In genomic region chr14:103666347-103666954, GRCm38 (mm10) we compare ENCODE assay signal across 21 mouse cellular contexts. TPM values are rescaled to one million over a fixed set of nuclear protein-coding genes. Genes with fewer than 3 reads are reported as not detected.
A peak's percentile ranks its signal among the peaks of the same experiment; 100 is the strongest.
DNase-seq lines count a peak whose midpoint lies in the region; ATAC-seq lines count a peak whose summit lies in the region.
"Had no signal": no experiment of that assay in that cellular context is flagged by ENCODE, and none has a peak within 500 bp of the region (broad histone marks: within the 10 kb centered on the region; RNA-seq: fewer than 3 reads in every experiment).

No protein-coding gene starts in this region.

- peak; percentile 69; the same call in 1 of the 2 replicates for ATAC-seq in kidney, embryonic 14.5 days (ENCODE audit: low FRiP score, low TSS enrichment)
- ATAC-seq in intestine, embryonic 15.5 days = peak; percentile 94
- no peak for ATAC-seq in liver, embryonic 11.5 days (replicated peaks; ENCODE audit: low FRiP score)
- ATAC-seq: forebrain, embryonic 15.5 days; midbrain, embryonic 13.5 days; Patski had no signal

- H3K36me3 ChIP-seq in kidney, embryonic 14.5 days (ENCODE audit: control insufficient read depth, insufficient read depth, low read length) = no peaks in the 10 kb centered on the region
- no peaks in the 10 kb centered on the region for H3K36me3 ChIP-seq in intestine, embryonic 15.5 days
- no peaks in the 10 kb centered on the region for H3K36me3 ChIP-seq in liver, embryonic 11.5 days (ENCODE audit: control insufficient read depth, insufficient read depth, low read length)
- H3K36me3 ChIP-seq: heart, embryonic 10.5 days; limb, embryonic 13.5 days; liver, embryonic 15.5 days had no signal

- no peak overlapping the region for H3K27ac ChIP-seq in kidney, embryonic 14.5 days (ENCODE audit: low read depth, low read length)
- no peak overlapping the region for H3K27ac ChIP-seq in intestine, embryonic 15.5 days
- no peak overlapping the region for H3K27ac ChIP-seq in liver, embryonic 11.5 days (ENCODE audit: low read depth, low read length)
- H3K27ac ChIP-seq: forebrain, embryonic 15.5 days; heart, embryonic 10.5 days; hindbrain, embryonic 13.5 days; limb, embryonic 13.5 days; liver, embryonic 15.5 days; midbrain, embryonic 13.5 days had no signal

- no peaks in the 10 kb centered on the region for H3K27me3 ChIP-seq in kidney, embryonic 14.5 days (ENCODE audit: control insufficient read depth, insufficient read depth, low read length)
- no peaks in the 10 kb centered on the region for H3K27me3 ChIP-seq in intestine, embryonic 15.5 days (replicated peaks)
- no peaks in the 10 kb centered on the region for H3K27me3 ChIP-seq in liver, embryonic 11.5 days (replicated peaks; ENCODE audit: control insufficient read depth, insufficient read depth, low read length)
- H3K27me3 ChIP-seq: forebrain, embryonic 15.5 days; hindbrain, embryonic 13.5 days; limb, embryonic 13.5 days; liver, embryonic 15.5 days; midbrain, embryonic 13.5 days; Patski had no signal

- H3K4me3 ChIP-seq in kidney, embryonic 14.5 days (ENCODE audit: low read length) = no peak overlapping the region
- no peak overlapping the region for H3K4me3 ChIP-seq in intestine, embryonic 15.5 days (replicated peaks)
- no peak overlapping the region for H3K4me3 ChIP-seq in liver, embryonic 11.5 days (ENCODE audit: low read depth, low read length)
- H3K4me3 ChIP-seq: forebrain, embryonic 15.5 days; heart, embryonic 10.5 days; hindbrain, embryonic 13.5 days; limb, embryonic 13.5 days; liver, embryonic 15.5 days; midbrain, embryonic 13.5 days had no signal

- no peak overlapping the region for H3K9ac ChIP-seq in kidney, embryonic 14.5 days (ENCODE audit: low read depth, low read length)
- H3K9ac ChIP-seq in intestine, embryonic 15.5 days = no peak overlapping the region
- no peak overlapping the region for H3K9ac ChIP-seq in liver, embryonic 11.5 days (ENCODE audit: low read depth, low read length)
- H3K9ac ChIP-seq: forebrain, embryonic 15.5 days; hindbrain, embryonic 13.5 days; limb, embryonic 13.5 days; liver, embryonic 15.5 days; midbrain, embryonic 13.5 days had no signal

- 27% methylated on average over 8 of the region's 8 CpGs for WGBS in kidney, embryonic 14.5 days
- 57% methylated on average over 8 of the region's 8 CpGs for WGBS in intestine, embryonic 15.5 days
- WGBS in liver, embryonic 11.5 days = 72% methylated on average over 8 of the region's 8 CpGs

- H3K4me1 ChIP-seq in kidney, embryonic 14.5 days (ENCODE audit: control insufficient read depth, insufficient read depth, low read length) = no peaks in the 10 kb centered on the region
- H3K4me1 ChIP-seq in intestine, embryonic 15.5 days (replicated peaks) = no peaks in the 10 kb centered on the region
- no peaks in the 10 kb centered on the region for H3K4me1 ChIP-seq in liver, embryonic 11.5 days (replicated peaks; ENCODE audit: control insufficient read depth, insufficient read depth, low read length)
- H3K4me1 ChIP-seq: heart, embryonic 10.5 days; limb, embryonic 13.5 days; liver, embryonic 15.5 days had no signal

- H3K9me3 ChIP-seq in kidney, embryonic 14.5 days (ENCODE audit: control insufficient read depth, low read length) = 0 out of 2 replicates have a peak, but pooled peaks cover 3% of the 10 kb centered on the region
- no peaks in the 10 kb centered on the region for H3K9me3 ChIP-seq in intestine, embryonic 15.5 days
- H3K9me3 ChIP-seq in liver, embryonic 11.5 days (ENCODE audit: control insufficient read depth, low read length) = no peaks in the 10 kb centered on the region
- H3K9me3 ChIP-seq: heart, embryonic 10.5 days; limb, embryonic 13.5 days; liver, embryonic 15.5 days had no signal

- DNase-seq in kidney, adult 18-20 months = no peak
- DNase-seq in thymus, postnatal 4 days = peak; percentile 38
- DNase-seq in thymus, adult 18-20 months = no peak
- no peak for DNase-seq in liver, embryonic 11.5 days (ENCODE audit: low spot score)
- no peak for DNase-seq in adrenal gland, adult (ENCODE audit: inconsistent age in 2 of 2, low spot score in 1 of 2)
- DNase-seq in cerebellum, postnatal 14 days = no peak
- DNase-seq: adrenal gland, postnatal 14 days; B cell, adult 2 months; cerebellum, postnatal 10 days; gastrocnemius, postnatal 36 days; heart, postnatal 10 days; kidney, adult 8-10 months had no signal

- no peak overlapping the region for H3K4me2 ChIP-seq in kidney, embryonic 14.5 days (replicated peaks; ENCODE audit: low read depth, low read length)
- no peak overlapping the region for H3K4me2 ChIP-seq in intestine, embryonic 15.5 days (replicated peaks)
- no peak overlapping the region for H3K4me2 ChIP-seq in liver, embryonic 11.5 days
- H3K4me2 ChIP-seq: forebrain, embryonic 15.5 days; hindbrain, embryonic 13.5 days; limb, embryonic 13.5 days; liver, embryonic 15.5 days; midbrain, embryonic 13.5 days had no signal

RNA-seq across cellular contexts. Expression of gene Slain1, which starts 16.4 kb away (rescaled TPM):
- 4.0 and 5.8 TPM in 2 replicates for polyA plus RNA-seq in kidney, embryonic 14.5 days (2014; fragmentation: Nextera tagmentation; extraction: Ambion mirVana)
- 2.5 and 3.3 TPM in 2 replicates for polyA plus RNA-seq in intestine, embryonic 15.5 days (2015; fragmentation: Nextera tagmentation; extraction: Ambion mirVana)
- polyA plus RNA-seq in liver, embryonic 11.5 days (2014; fragmentation: Nextera tagmentation; extraction: Ambion mirVana) = 0.49 and 0.64 TPM in 2 replicates
